Mouse (Mus musculus): ENCODE measurements at regions not wholly inside any gene's neighbourhood (a gene's known extent, or its start where the extent isn't known, plus 50 kb on each side); places are given as distances from the start of the nearest gene placed in this dataset.

DNA sequence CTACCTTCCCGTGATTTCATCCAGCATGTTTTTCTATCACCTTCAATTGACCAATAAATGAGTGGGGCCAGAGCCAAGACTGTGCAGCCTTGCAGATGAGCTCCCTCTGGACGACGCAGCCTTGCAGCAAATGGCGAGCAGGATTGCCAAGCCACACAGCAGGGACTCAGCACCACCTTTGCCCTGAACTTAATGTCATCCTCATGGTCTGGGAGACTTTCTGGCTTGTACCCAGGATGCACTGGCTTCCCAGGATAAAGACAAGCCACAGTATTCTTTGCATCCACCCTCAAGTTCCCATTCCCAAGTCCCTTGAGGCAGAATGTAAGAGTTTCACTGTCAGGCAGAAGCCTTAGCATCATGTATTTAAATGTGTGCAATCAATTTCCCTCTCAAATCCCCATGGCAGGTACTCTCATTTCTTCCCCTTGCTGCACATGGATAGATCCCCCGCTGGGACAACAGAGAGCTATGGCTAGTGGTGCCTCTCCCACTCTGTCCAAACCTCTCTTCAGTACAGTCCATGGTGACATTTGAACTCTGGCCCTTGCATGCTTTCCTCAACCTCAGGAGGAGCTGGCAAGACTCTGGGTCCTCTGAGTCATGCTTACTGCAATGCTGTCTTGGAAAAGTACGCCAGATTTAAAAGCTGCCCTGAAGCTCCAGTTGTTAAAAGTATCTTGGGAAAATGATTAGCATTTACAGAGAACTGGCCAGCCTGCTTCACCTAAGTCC, 252.2 kb upstream of the Hnrnpa3 start:
- TF ChIP-seq MAZ (IDR thresholded peaks at IDR 0.05; ENCODE audit: low read depth, low read length) (no peak), MAFK (IDR thresholded peaks at IDR 0.05; ENCODE audit: borderline replicate concordance, low read depth, low read length) (no peak), RCOR1 (IDR thresholded peaks at IDR 0.05; ENCODE audit: low read depth, low read length) (no peak), USF1 (IDR thresholded peaks at IDR 0.05; ENCODE audit: low read depth, low read length) (no peak), KAT2A (conservative IDR thresholded peaks at IDR 0.05; ENCODE audit: low read depth, low read length) (no peak), ETS1 (IDR thresholded peaks at IDR 0.05; ENCODE audit: low read depth, low read length) (no peak), ZC3H11A (IDR thresholded peaks at IDR 0.05; ENCODE audit: low read depth, low read length) (no peak)

DNA sequence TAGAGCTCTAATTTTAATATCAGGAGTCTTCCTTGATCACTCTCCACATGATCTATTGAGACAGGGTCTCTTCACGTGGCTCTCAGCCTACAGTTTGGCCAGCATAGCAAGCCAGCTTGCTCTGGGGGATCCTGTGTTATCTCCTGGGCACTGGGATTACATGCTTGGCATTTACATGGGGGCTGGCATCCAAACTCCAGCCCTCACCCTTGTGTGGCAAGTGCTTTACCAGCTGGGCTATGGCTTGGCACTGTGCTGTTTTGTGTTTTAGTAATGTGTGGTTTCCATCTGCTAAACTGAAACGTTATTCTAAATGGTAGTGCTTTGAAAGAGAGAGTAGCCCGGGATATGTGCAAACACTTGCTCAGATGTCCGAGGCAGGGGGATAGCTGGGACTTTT, 251.5 kb upstream of the Hnrnpa3 start:
- no peak for DNase-seq (ENCODE audit: low read depth, low spot score)
- no peaks in the 10 kb centered on the region for H3K4me1 ChIP-seq (ENCODE audit: control insufficient read depth in 1 of 2, insufficient read depth in 2 of 2, low read length in 2 of 2)
- no peaks in the 10 kb centered on the region for H3K79me2 ChIP-seq (ENCODE audit: control insufficient read depth, insufficient read depth, low read length, poor library complexity)
- TF ChIP-seq ZKSCAN1 (IDR thresholded peaks at IDR 0.05; ENCODE audit: low read depth, low read length) (no peak), CHD1 (IDR thresholded peaks at IDR 0.05; ENCODE audit: low read depth, low read length) (no peak), MYB (IDR thresholded peaks at IDR 0.05; ENCODE audit: low read depth, low read length) (no peak), NELFE (IDR thresholded peaks at IDR 0.05; ENCODE audit: low read depth, low read length) (no peak), MAX (IDR thresholded peaks at IDR 0.05; ENCODE audit: low read length) (no peak), E2F4 (IDR thresholded peaks at IDR 0.05; ENCODE audit: borderline replicate concordance, low read depth, low read length) (no peak), ETS1 (IDR thresholded peaks at IDR 0.05; ENCODE audit: low read depth, low read length) (no peak), ELF1 (IDR thresholded peaks at IDR 0.05; ENCODE audit: low read depth, low read length) (no peak), TAL1 (IDR thresholded peaks at IDR 0.05; ENCODE audit: low read length) (no peak), ZNF384 (IDR thresholded peaks at IDR 0.05; ENCODE audit: low read depth, low read length) (no peak), CTCF (IDR thresholded peaks at IDR 0.05 in 2 of 3, conservative IDR thresholded peaks at IDR 0.05 in 1 of 3; ENCODE audit: control insufficient read depth in 1 of 3, insufficient read depth in 1 of 3, low read depth in 2 of 3, low read length in 3 of 3, poor library complexity in 1 of 3, severe bottlenecking in 1 of 3) (no peak), MEF2A (IDR thresholded peaks at IDR 0.05; ENCODE audit: extremely low read depth, insufficient replicate concordance, low read depth, low read length, poor library complexity, severe bottlenecking) (no peak)
- H3K9me3 ChIP-seq (replicated peaks; ENCODE audit: insufficient read depth, low read length): no peaks in the 10 kb centered on the region
- H3K4me3 ChIP-seq (ENCODE audit: control insufficient read depth in 1 of 2, insufficient read depth in 1 of 2, low read depth in 2 of 2, low read length in 2 of 2): no peak overlapping the region
- no peak overlapping the region for H3K9ac ChIP-seq (ENCODE audit: control insufficient read depth, low read depth, low read length, poor library complexity, severe bottlenecking)
- H3K27me3 ChIP-seq (ENCODE audit: control insufficient read depth in 1 of 2, insufficient read depth in 2 of 2, low read length in 2 of 2): peaks cover 9% of the 10 kb centered on the region in 2 experiments; a peak in 3 of 4 replicates
- H3K27ac ChIP-seq (ENCODE audit: control insufficient read depth, low read depth, low read length): no peak overlapping the region
- H3K36me3 ChIP-seq (ENCODE audit: control insufficient read depth in 1 of 2, insufficient read depth in 2 of 2, low read length in 2 of 2): no peaks in the 10 kb centered on the region

More for the DNA sequence above, 252.2 kb upstream of the Hnrnpa3 start:
- no peaks in the 10 kb centered on the region for H3K4me1 ChIP-seq (ENCODE audit: control insufficient read depth in 1 of 2, insufficient read depth in 2 of 2, low read length in 2 of 2)
- DNase-seq (ENCODE audit: low read depth, low spot score): no peak
- H3K9ac ChIP-seq (ENCODE audit: control insufficient read depth, low read depth, low read length, poor library complexity, severe bottlenecking): no peak overlapping the region
- no peak overlapping the region for H3K4me3 ChIP-seq (ENCODE audit: control insufficient read depth in 1 of 2, insufficient read depth in 1 of 2, low read depth in 2 of 2, low read length in 2 of 2)
- H3K9me3 ChIP-seq (replicated peaks; ENCODE audit: insufficient read depth, low read length): no peaks in the 10 kb centered on the region
- H3K27me3 ChIP-seq (ENCODE audit: control insufficient read depth in 1 of 2, insufficient read depth in 2 of 2, low read length in 2 of 2): peaks cover 7 to 11% of the 10 kb centered on the region in 2 experiments; a peak in 3 of 4 replicates
- no peaks in the 10 kb centered on the region for H3K36me3 ChIP-seq (ENCODE audit: control insufficient read depth in 1 of 2, insufficient read depth in 2 of 2, low read length in 2 of 2)
- H3K27ac ChIP-seq (ENCODE audit: control insufficient read depth, low read depth, low read length): no peak overlapping the region
- H3K79me2 ChIP-seq (ENCODE audit: control insufficient read depth, insufficient read depth, low read length, poor library complexity): no peaks in the 10 kb centered on the region

Data from MEL (cell line).